Mouse (Mus musculus) MEL (cell line): ENCODE results near the gene Klk14. TPM values are rescaled to one million over a fixed set of nuclear protein-coding genes. Genes with fewer than 3 reads are reported as not detected.

Experiments
- DNase-seq: peaks from one replicate; pipeline ENCODE4 v3.0.0; 2011; ENCODE audit warnings: low read depth, low spot score
- H3K27ac ChIP-seq: 2 replicates; pipeline ENCODE4 v1.5.1; 2012; ENCODE audit warnings: low read depth, mild to moderate bottlenecking, control low read depth, low read length, moderate library complexity; ENCODE audit not compliant: control insufficient read depth
- H3K27me3 ChIP-seq, 2 experiments: fragments of 150-350 bp in 1 of 2; sonication (generic) in 1 of 2; 2 replicates each; pipeline ENCODE4 v1.6.1; 2012; ENCODE audit warnings: low read length in 2 of 2, mild to moderate bottlenecking in 2 of 2, improper control_type of control experiment in 1 of 2, moderate library complexity in 1 of 2; ENCODE audit not compliant: insufficient read depth in 2 of 2, control insufficient read depth in 1 of 2
- H3K36me3 ChIP-seq, 2 experiments: 2 replicates each; pipeline ENCODE4 v1.6.1; 2012 to 2014; ENCODE audit warnings: low read length in 2 of 2, improper control_type of control experiment in 1 of 2, inconsistent platforms in 1 of 2, mild to moderate bottlenecking in 1 of 2; ENCODE audit not compliant: insufficient read depth in 2 of 2, control insufficient read depth in 1 of 2
- H3K4me1 ChIP-seq, 2 experiments: fragments of 150-350 bp in 1 of 2; sonication (generic) in 1 of 2; 2 replicates each; pipeline ENCODE4 v1.6.1; 2012; ENCODE audit warnings: low read length in 2 of 2, improper control_type of control experiment in 1 of 2, mild to moderate bottlenecking in 1 of 2; ENCODE audit not compliant: insufficient read depth in 2 of 2, control insufficient read depth in 1 of 2
- H3K4me3 ChIP-seq, 2 experiments: fragments of 150-350 bp in 1 of 2; sonication (generic) in 1 of 2; 2 replicates each; pipeline ENCODE4 v1.5.1; 2012; ENCODE audit warnings: low read depth in 2 of 2, low read length in 2 of 2, mild to moderate bottlenecking in 2 of 2, moderate library complexity in 2 of 2, control low read depth in 1 of 2, improper control_type of control experiment in 1 of 2; ENCODE audit not compliant: control insufficient read depth in 1 of 2, insufficient read depth in 1 of 2
- H3K79me2 ChIP-seq: 2 replicates; pipeline ENCODE4 v1.6.1; 2012; ENCODE audit warnings: mild to moderate bottlenecking, low read length, moderate library complexity; ENCODE audit not compliant: control insufficient read depth, poor library complexity, insufficient read depth
- H3K9ac ChIP-seq: 2 replicates; pipeline ENCODE4 v1.6.1; 2012; ENCODE audit warnings: low read depth, mild to moderate bottlenecking, control low read depth, low read length, moderate library complexity; ENCODE audit not compliant: control insufficient read depth, poor library complexity, severe bottlenecking
- H3K9me3 ChIP-seq: fragments of 150-350 bp; sonication (generic); replicated peaks from 2 replicates; pipeline ENCODE4 v1.6.1; 2012; ENCODE audit warnings: mild to moderate bottlenecking, low read length, improper control_type of control experiment, moderate library complexity; ENCODE audit not compliant: insufficient read depth
- CHD1 ChIP-seq: IDR thresholded peaks from 2 replicates; pipeline ENCODE4 v1.6.1; 2012; ENCODE audit warnings: low read depth, mild to moderate bottlenecking, inconsistent platforms, low read length, improper control_type of control experiment
- E2F4 ChIP-seq: IDR thresholded peaks from 2 replicates; pipeline ENCODE4 v1.6.1; 2011; ENCODE audit warnings: low read depth, low read length, improper control_type of control experiment, borderline replicate concordance
- ELF1 ChIP-seq: IDR thresholded peaks from 2 replicates; pipeline ENCODE4 v1.6.1; 2014; ENCODE audit warnings: low read depth, mild to moderate bottlenecking, inconsistent platforms, low read length, improper control_type of control experiment, moderate library complexity
- ETS1 ChIP-seq: IDR thresholded peaks from 2 replicates; pipeline ENCODE4 v1.6.1; 2012; ENCODE audit warnings: low read depth, mild to moderate bottlenecking, inconsistent platforms, low read length, improper control_type of control experiment, moderate library complexity
- HCFC1 ChIP-seq: IDR thresholded peaks from 2 replicates; pipeline ENCODE4 v1.6.1; 2012; ENCODE audit warnings: low read depth, mild to moderate bottlenecking, inconsistent platforms, low read length, improper control_type of control experiment, moderate library complexity
- KAT2A ChIP-seq: conservative IDR thresholded peaks from 2 replicates; pipeline ENCODE4 v1.6.1; 2012; ENCODE audit warnings: low read depth, low read length, improper control_type of control experiment, inconsistent platforms
- MAFK ChIP-seq: IDR thresholded peaks from 2 replicates; pipeline ENCODE4 v1.6.1; 2011; ENCODE audit warnings: low read depth, mild to moderate bottlenecking, low read length, improper control_type of control experiment, borderline replicate concordance
- MEF2A ChIP-seq: IDR thresholded peaks from 2 replicates; pipeline ENCODE4 v1.6.1; 2014; ENCODE audit warnings: low read depth, mild to moderate bottlenecking, inconsistent platforms, low read length, improper control_type of control experiment; ENCODE audit not compliant: poor library complexity, insufficient replicate concordance, severe bottlenecking; ENCODE audit errors: extremely low read depth
- MYB ChIP-seq: IDR thresholded peaks from 2 replicates; pipeline ENCODE4 v1.6.1; 2011; ENCODE audit warnings: mild to moderate bottlenecking, low read depth, low read length, improper control_type of control experiment
- NRF1 ChIP-seq: IDR thresholded peaks from 2 replicates; pipeline ENCODE4 v1.6.1; 2014; ENCODE audit warnings: low read depth, mild to moderate bottlenecking, inconsistent platforms, low read length, improper control_type of control experiment, moderate library complexity; ENCODE audit not compliant: poor library complexity, insufficient read depth, severe bottlenecking
- RAD21 ChIP-seq: IDR thresholded peaks from 2 replicates; pipeline ENCODE4 v1.6.1; 2011; ENCODE audit warnings: mild to moderate bottlenecking, low read depth, low read length, improper control_type of control experiment
- SIN3A ChIP-seq: IDR thresholded peaks from 2 replicates; pipeline ENCODE4 v1.6.1; 2012; ENCODE audit warnings: low read length, improper control_type of control experiment, inconsistent platforms
- TCF12 ChIP-seq: IDR thresholded peaks from 2 replicates; pipeline ENCODE4 v1.6.1; 2014; ENCODE audit warnings: low read depth, mild to moderate bottlenecking, inconsistent platforms, low read length, improper control_type of control experiment, moderate library complexity
- UBTF ChIP-seq: IDR thresholded peaks from 2 replicates; pipeline ENCODE4 v1.6.1; 2012; ENCODE audit warnings: low read depth, mild to moderate bottlenecking, inconsistent platforms, low read length, improper control_type of control experiment, moderate library complexity, borderline replicate concordance; ENCODE audit not compliant: insufficient read depth
- ZMIZ1 ChIP-seq: IDR thresholded peaks from 2 replicates; pipeline ENCODE4 v1.6.1; 2012; ENCODE audit warnings: low read depth, mild to moderate bottlenecking, inconsistent platforms, low read length, improper control_type of control experiment, moderate library complexity
- ZNF384 ChIP-seq: IDR thresholded peaks from 2 replicates; pipeline ENCODE4 v1.6.1; 2012; ENCODE audit warnings: low read depth, mild to moderate bottlenecking, inconsistent platforms, low read length, improper control_type of control experiment
- polyA plus RNA-seq, 2 experiments: library from polyadenylated mRNA; stranded (reverse) in 1 of 2; unstranded in 1 of 2; fragments of >175 nt in 1 of 2; fragments of >200 nt in 1 of 2; gene quantifications; 2 replicates each; pipeline versions ENCODE4 v1.2.1 to v1.2.4; 2012; ENCODE audit warnings: low replicate concordance in 2 of 2, low read depth in 1 of 2; ENCODE audit not compliant: insufficient read length in 2 of 2, insufficient read depth in 1 of 2, missing spikeins in 1 of 2
- total RNA-seq: library from RNA; depleted of rRNA; stranded (reverse); fragments of 300-350 nt; gene quantifications from 2 replicates; pipeline ENCODE4 v1.2.3, GENCODE M21; 2012

Gene Klk14
- total and polyA plus RNA-seq, 3 experiments = 0.13 TPM; not detected in 2

GRCm38 (mm10) chr7:43710031-43710430 is 19.8 kb downstream of the Klk14 start:
- Histone ChIP-seq H3K4me1 (no peaks in the 10 kb centered on the region), H3K4me3 (no peak overlapping the region), H3K27me3 (no peaks in the 10 kb centered on the region), H3K27ac (no peak overlapping the region), H3K36me3 (no peaks in the 10 kb centered on the region), H3K9me3 (no peaks in the 10 kb centered on the region), H3K79me2 (no peaks in the 10 kb centered on the region), H3K9ac (no peak overlapping the region)
- no peak for TF ChIP-seq E2F4
- no peak for TF ChIP-seq ETS1
- no peak for DNase-seq

DNA sequence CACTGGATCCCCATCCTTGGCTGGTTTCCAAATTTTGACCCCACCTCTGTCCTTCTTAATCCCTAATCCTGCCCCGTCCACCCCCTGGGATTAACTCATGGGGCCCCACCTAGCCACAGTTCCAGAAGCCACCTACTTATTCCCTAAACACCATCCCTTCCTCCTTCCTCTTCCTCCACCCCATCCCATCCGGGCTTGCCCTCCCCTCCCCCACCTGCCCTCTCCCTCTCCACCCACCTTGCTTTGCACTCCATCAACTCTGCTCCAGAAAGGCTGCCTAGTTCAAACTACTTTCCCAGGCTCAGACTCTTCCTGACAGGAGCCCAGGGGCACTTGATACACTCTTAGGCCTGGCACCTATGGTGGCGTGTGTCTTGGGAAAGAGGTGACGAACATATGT is 22.0 kb downstream of the Klk14 start, which contains the start of gene Klk13:
Klk13 (plus strand) TSS at position 301 of the 400 bp plus-strand sequence.
- DNase-seq = no peak
- H3K27me3 ChIP-seq = no peaks in the 10 kb centered on the region
- H3K79me2 ChIP-seq = no peaks in the 10 kb centered on the region
- H3K4me1 ChIP-seq = no peaks in the 10 kb centered on the region
- H3K9ac ChIP-seq = no peak within 1 kb of the TSS
- no peak within 1 kb of the TSS for H3K4me3 ChIP-seq
- H3K9me3 ChIP-seq = no peaks in the 10 kb centered on the region
- no peaks in the 10 kb centered on the region for H3K36me3 ChIP-seq
- H3K27ac ChIP-seq = no peak within 1 kb of the TSS
- TF ChIP-seq ELF1 = no peak

GRCm38 (mm10) chr7:43712917-43713316 is 22.7 kb downstream of the Klk14 start:
- Histone ChIP-seq H3K79me2 (no peaks in the 10 kb centered on the region), H3K4me3 (no peak overlapping the region), H3K9ac (no peak overlapping the region), H3K9me3 (no peaks in the 10 kb centered on the region), H3K36me3 (no peaks in the 10 kb centered on the region), H3K4me1 (no peaks in the 10 kb centered on the region), H3K27ac (no peak overlapping the region), H3K27me3 (no peaks in the 10 kb centered on the region)
- DNase-seq = no peak
- TF ChIP-seq ZMIZ1 = no peak

- Histone ChIP-seq H3K4me3 (no peak overlapping the region), H3K79me2 (no peaks in the 10 kb centered on the region), H3K4me1 (no peaks in the 10 kb centered on the region), H3K27ac (no peak overlapping the region), H3K9ac (no peak overlapping the region), H3K27me3 (no peaks in the 10 kb centered on the region), H3K9me3 (no peaks in the 10 kb centered on the region), H3K36me3 (no peaks in the 10 kb centered on the region)
- no peak for DNase-seq
- no peak for TF ChIP-seq ZNF384
- TF ChIP-seq ETS1 = no peak
- no peak for TF ChIP-seq HCFC1
- no peak for TF ChIP-seq MYB
- TF ChIP-seq NRF1 = no peak
- TF ChIP-seq KAT2A = no peak
- TF ChIP-seq TCF12 = no peak
- TF ChIP-seq MAFK = no peak
- TF ChIP-seq SIN3A = no peak
- TF ChIP-seq UBTF = no peak
- no peak for TF ChIP-seq MEF2A
- TF ChIP-seq RAD21 = no peak
- no peak for TF ChIP-seq CHD1
Observed at GRCm38 (mm10) chr7:43713741-43714351, 23.6 kb downstream of the Klk14 start.
